Mouse (Mus musculus) layer of hippocampus, adult 9-11 months (tissue): ENCODE data around the gene Yif1a.

ENCODE experiments used
- DNase-seq: peaks from one replicate; pipeline ENCODE4 v3.0.0; 2022

Yif1a gene

DNA sequence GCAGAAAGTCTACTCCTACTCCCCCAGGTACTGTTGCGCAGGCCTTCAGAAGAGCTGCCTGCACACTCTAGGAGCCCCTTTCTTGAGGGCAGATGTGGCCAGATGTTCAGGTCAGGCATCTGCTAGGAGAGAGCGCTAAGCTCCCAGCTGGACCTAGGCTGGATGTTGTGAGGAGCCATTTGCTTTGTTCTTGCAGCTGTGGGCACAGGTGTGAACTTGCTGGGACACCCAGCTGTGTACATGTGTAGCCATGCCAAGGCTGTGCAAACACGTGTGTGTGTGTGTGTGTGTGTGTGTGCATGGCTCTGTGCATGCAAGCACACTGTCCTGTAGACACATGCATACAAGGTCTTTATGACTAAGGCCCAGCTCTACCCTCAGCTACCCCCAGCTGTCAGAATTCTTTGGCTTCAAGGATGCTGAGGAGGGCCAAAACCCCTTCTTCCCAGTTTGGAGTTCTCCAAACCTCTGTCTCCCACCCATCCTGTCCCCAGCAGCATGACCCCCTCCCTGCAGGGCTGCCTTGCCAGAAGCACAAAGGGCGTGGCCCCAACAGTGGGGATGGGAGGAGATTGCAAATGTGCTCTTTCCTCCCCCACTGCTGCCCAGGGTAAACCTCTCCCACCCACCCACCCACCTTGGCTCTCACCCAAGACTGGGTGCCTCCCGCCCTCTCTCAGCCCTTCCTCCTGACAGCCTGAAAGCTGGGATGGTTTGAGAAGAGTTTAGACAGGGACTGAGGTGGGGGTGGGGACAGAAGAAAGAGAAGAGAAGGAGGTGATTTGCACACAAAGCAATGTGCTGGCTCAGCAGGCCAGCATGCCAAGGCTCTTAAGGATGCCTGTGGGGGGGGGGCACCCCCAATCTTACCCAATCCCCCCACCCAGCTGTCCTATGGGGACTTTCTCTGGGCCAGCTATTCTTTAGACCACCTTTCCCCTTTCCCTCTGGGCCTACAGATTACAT lies 27.7 kb upstream of the Yif1a start:
- no peak for DNase-seq

DNA sequence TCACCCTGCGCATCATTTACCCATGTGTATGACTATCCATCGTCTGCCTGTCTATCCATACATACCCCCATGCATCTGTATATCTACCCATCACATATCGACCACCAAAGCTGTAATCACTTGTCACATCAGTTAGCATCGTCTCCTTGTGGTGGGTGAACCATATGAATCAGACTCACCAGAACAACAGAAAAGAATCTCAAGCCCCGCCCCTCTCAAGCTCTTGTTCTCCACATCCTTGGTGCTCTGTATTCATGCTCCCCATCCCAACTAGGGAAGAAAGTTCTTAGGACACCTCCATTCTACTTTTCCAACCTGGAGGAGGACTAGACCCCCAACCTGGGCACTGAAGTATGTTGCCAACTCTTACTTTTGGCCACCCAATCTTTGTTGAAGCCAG lies 26.3 kb upstream of the Yif1a start:
- DNase-seq: no peak

DNA sequence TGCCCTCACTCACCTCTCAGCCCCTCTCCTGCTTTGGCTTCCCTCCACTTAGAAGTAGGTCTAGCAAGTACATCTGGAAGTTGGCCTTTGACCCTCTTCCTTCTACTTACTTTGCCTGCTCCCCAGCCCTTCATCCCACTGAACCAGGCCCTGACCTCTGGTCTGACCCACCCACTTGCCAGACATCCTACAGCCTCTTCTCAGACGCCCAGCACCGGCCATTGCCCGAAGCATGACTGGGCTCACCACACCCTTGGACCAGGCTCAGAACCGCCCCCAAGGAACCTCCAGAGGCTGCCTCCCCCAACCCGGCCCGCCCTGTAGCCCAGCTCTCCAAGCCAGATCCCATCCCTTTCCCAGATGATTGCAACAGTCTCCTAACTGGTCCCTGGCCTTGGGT lies 25.9 kb upstream of the Yif1a start:
- DNase-seq: no peak

DNA sequence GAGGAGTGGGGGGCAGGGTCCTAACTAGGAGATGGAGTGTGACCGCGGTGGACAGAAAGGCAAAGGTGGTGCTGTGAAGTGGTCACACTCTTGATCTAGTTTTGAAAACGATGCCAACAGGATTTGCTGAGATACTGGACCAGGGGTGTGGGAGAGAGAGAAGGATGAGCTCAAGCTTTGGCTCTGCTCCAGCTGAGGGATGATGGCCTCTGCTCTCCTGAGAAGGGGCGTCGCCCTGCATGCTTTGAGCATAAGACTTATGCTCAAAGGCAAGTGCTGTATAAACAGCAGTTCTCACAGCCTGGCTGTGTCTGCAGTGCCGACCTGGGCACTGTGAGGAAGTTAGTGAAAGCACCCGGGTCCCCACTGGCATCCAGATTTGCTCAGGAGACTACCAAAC lies 23.2 kb upstream of the Yif1a start:
- no peak for DNase-seq

DNA sequence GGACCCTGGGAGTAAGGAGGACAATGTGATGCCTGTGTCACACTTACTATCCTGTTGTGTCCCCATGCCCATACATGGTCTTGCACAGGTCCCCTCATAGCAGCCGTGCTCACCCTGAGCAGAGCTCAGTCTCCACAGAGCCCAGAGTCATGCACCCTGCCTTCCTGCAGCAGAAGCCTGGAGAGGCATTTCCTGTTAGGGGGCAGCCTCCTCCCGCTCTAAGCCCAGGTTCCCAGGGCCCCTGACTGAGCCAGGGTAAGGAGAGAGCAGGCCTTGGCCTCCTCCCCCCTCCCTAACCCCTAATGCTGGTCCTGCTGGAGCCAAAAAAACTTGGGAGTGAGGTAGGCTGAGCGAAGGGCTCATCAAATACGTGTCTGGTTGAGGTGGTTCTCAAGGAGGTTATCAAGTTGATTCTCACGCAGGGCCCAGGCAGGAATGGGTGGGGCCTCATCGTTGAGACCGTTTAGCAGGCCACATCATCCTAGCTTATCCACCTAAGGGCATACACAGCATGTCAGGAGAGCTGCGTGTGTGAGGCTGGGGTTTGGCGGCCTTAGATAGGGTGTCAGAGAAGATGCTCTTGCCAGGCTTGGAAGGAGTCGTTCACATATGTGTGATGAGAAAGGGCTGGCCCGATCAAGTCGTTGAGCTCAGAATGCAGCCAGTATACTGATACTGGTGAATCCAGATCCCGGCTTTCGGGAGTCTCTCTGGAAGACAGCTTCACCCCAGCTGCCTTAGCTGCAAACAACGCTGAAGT lies 21.1 kb upstream of the Yif1a start:
- no peak for DNase-seq

DNA sequence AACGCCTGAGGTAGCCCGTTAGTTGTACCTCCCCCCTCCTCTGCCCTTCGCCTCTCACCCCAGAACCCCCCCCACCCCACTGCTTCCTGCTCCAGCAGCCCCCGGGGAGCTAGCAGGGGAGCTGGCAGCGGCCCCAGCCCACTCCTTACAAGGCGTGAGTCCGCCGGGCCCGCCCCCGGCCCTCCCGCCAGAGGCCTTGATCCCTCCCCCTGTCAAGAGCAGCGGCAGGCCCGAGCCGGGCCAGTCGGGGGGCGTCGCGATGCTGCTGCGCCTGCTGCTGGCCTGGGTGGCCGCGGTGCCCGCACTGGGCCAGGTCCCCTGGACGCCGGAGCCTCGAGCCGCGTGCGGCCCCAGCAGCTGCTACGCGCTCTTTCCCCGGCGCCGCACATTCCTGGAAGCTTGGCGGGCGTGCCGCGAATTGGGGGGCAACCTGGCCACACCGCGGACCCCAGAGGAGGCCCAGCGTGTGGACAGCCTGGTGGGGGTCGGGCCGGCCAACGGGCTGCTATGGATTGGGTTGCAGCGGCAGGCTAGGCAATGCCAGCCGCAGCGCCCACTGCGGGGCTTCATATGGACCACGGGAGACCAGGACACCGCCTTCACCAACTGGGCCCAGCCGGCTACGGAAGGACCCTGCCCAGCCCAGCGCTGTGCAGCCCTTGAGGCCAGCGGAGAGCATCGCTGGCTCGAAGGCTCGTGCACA lies 20.3 kb upstream of the Yif1a start, which contains the start of gene Cd248:
Gene Cd248, plus strand, starts transcription at position 212 of the 703 bp plus-strand sequence.
- no peak for DNase-seq

DNA sequence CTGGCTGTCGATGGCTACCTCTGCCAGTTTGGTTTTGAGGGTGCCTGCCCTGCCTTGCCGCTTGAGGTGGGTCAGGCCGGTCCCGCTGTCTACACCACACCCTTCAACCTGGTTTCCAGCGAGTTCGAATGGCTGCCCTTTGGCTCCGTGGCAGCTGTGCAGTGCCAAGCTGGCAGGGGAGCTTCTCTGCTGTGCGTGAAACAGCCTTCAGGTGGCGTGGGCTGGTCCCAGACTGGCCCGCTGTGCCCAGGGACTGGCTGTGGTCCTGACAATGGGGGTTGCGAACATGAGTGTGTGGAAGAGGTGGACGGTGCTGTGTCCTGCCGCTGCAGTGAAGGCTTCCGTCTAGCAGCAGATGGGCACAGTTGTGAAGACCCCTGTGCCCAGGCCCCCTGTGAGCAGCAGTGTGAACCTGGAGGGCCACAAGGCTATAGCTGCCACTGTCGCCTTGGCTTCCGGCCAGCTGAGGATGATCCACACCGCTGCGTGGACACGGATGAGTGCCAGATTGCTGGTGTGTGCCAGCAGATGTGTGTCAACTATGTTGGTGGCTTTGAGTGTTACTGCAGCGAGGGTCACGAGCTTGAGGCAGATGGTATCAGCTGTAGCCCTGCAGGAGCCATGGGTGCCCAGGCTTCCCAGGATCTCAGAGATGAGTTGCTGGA lies 19.6 kb upstream of the Yif1a start:
- no peak for DNase-seq

DNA sequence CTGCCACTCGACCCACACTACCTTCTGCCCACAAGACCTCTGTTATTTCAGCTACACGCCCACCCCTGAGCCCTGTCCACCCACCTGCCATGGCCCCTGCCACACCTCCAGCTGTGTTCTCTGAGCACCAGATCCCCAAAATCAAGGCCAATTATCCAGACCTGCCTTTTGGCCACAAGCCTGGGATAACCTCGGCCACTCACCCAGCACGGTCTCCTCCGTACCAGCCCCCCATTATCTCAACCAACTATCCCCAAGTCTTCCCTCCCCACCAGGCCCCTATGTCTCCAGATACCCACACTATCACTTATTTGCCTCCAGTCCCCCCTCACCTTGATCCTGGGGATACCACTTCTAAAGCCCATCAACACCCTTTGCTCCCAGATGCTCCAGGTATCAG lies 18.9 kb upstream of the Yif1a start:
- no peak for DNase-seq

DNA sequence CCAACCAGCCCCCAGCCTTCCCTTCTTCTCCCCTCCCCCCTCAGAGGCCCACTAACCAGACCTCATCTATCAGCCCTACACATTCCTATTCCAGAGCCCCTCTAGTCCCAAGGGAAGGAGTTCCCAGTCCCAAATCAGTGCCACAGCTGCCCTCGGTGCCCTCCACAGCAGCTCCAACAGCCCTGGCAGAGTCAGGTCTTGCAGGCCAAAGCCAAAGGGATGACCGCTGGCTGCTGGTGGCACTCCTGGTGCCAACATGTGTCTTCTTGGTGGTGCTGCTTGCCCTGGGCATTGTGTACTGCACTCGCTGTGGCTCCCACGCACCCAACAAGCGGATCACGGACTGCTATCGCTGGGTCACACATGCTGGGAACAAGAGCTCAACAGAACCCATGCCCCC lies 18.4 kb upstream of the Yif1a start:
- DNase-seq: no peak

DNA sequence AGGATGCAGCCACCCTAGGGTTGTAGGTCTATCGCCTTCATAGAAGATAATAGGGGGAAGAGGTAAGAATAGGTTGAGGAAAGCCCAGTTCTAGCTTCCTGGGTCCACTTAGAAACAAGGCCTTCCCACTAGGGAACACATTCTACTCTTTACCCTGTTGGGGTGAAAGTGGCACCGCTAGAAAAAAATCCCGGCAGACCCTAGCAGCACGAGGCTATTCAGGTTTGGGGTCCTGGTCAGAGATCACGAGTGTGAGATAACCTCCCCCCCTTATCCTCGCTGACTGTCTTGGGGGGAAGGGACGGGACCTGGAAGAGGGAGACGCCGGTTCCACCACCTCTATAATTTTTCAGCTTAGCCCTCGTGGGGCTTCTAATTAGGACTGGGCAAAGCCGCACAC lies 17.3 kb upstream of the Yif1a start:
- DNase-seq: no peak

DNA sequence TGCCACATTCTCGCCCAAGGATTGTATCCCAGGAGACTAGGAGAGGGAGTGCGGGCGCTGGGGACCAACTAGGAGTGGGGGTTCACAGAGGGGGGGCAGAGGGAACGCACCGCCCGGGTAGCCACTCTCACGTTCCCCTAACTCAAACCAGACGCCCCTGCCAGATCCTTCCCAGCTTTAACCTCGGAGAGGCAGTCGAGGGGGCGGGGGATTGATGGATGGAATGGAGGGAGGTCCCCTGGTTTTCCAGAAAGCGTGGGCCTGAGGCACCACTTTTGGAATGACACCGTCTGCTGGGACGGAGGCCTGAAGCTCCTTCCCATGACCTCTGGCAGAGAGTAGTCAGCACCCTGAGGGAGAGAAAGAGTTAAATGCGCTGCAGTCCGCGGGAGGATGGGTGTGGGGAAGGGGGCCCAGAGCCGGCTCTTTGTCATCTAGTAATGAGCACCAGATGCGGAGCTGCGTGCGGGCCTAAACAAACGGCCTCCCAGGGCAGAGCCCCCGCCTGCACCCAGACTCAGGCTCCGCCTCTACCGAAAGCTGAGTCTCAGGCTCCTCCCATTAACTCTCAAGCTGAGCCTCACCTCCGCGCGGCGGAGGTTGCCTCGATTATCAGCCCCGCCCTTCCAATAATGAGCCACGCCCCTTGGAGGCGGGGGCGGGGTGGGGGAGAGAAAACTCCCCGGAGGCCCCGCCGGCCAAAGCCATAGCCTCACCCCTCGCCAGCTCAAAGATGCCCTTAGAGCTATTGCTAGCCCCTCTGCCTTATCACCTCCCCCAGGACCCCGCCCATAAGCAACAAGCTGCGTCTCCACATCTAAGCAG lies 16.6 kb upstream of the Yif1a start:
- no peak for DNase-seq

DNA sequence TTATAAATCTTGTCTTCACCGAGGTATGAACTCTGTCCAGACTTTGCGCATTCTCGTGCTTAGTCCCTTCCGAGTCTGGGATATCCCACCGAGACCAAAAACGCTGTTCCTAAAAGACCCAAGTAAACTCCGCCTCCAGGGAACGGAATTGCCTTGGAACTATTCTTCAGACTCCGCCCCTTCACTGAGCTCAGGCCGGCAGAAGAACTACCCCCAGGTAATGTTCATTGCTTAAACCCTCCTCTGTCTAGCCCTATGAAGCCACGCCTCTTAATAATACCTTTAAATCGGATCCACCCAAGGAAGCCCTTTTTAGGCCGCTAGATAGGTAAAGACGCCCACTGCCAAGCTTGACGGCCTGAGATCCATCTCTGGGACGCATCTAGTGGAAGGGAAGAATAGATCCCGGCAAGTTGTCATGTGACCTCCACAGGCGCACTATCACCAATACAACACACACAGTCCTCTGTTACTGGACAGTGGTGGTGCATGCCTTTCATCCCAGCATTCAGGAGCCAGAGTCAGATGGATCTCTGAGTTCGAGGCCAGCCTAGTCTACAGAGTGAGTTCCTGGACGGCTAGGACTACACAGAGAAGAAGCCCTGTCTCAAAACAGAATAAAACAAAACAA lies 15.8 kb upstream of the Yif1a start:
- no peak for DNase-seq

DNA sequence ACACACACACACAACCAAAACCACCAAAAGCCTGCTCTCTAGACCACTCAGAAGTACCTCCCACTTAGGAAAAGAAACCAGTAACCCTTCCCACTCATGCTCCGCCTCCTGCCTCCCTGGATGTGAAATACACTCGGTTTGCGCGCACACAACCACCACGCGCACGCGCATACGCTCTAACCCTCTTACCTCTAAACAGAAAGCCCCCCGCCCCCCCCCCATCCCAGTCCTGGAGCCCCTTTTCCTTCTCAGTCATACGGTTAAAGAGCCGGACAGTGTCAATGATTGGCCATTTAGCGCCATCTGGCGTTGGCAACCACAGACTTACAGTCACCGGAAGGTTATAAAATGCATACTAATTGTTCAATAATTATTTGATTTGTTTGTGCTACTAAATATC lies 15.3 kb upstream of the Yif1a start:
- no peak for DNase-seq

DNA sequence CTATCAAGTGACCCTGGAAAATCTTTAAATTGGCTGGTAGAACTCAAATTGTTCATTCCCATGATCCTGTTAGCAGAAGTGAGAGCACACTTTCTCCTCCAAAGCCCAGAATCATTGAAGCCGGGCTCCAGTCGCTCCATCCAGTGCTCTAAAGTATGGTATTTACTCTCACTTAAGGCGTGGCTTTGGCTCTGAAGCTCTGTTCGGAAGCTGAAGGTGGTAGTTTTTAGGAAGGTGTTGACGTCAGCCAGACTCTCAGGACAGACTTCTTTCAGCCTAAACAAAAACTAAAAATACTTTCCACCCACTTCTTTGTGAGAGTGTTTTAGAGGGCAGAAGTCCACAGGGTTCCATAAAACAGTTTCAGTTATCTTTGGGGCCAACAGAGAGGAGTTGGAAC lies 14.8 kb upstream of the Yif1a start:
- no peak for DNase-seq

DNA sequence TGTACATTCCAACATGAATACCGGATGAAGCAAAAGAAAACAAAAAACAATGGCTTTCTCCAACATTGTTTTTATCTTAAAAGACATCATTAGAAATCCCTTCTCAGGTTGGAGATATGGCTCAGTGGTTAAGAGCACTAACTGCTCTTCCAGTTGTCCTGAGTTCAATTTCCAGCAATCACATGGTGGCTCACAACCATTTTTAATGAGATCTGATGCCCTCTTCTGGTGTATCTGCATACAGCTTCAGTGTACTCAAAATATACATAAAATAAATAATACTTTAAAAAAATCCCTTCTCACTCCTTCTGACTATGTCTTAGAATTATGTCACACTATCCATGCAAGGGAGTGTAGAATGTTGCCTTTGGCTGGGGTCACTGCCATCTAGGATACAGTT lies 9.1 kb upstream of the Yif1a start:
- no peak for DNase-seq

DNA sequence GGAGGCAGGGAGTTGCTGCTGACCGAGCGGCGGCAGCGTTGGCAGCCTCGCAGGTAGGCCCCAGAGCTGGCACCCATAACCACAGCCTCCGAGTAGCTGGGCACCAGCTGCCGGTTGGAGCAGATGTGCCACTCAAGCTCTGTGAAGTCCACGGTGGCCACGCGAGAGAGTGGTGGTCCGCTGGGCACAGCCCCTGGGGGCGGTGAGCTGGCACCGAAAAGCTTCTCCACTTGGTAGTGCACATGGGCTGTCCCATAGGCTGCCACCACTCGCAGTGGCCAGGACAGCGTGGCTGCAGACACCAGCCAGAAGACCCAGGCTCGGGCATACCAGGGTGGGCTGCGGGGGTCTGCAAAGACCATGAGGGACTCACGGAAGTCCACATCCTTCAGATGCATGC lies 6.3 kb upstream of the Yif1a start:
- no peak for DNase-seq

DNA sequence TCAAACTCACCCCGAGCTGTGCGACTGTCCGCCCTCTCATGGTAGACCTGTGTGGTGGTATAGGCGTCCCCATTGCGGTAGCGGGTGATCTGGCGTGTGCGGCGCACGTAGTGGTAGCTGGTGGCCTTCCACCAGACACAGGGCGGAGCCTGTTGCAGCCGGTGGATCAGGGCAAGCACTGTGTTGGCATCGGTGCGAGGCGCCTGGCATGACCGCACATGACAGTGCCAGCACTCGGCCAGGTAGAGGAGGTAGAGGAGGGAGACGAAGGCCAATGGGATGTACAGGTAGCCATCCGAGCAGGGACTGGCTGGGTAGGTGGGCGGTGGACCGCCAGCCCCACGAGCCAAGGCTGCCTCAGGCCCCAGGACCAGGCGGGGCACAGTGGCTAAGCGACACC lies 5.7 kb upstream of the Yif1a start:
- no peak for DNase-seq

DNA sequence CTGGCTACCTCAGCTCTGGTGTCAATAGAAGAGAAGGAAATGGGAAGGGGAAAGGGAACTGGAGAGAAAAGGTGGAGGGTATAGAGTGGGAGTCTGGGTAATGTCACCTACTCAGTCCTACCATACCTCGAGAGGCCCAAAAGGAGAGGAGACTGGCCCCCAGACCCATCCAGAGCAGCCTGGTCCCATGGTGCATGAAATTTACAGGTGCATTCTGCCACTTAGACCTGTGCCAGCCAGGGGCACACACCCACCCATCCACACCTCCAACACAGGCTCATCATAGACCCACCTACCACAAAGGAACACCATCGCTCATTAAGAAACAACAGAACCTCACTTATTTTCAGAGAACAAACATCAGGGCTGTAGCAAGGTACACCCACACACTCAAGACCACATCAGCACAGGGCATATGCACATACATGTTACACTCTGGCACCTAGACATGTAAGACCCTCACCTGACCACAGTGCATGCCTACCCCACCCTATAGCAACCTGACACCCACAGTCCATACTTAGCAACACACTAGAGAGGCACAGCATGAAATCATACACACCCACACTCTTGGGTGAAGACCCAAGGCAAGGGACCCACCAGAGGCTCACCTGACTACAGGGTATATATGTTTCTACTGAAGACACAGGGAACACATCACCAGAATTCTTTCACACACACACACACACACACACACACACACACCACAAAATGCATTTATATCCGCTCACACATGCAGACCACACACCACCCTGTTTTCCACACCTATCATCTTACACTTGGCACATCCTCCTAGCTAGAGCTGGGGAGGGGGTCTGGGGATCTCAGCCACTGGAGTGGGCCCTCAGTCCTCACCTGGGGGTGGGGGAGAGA lies 4.1 kb upstream of the Yif1a start:
- DNase-seq: no peak

DNA sequence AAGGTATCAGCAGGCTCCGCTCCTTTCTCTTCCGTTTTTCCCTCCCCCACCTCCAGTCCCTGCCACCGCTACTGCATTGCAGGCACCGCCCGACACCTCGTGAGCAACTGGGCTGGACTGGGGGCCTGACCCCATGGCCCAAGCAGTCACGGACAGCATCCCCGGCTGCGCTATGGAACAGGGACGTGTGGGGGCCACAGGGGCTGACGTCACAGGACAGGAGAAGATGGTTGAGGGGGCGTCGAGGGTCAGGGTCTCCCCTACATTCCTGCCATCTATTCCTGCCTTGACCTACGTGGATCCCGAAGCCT lies 3.5 kb upstream of the Yif1a start:
- DNase-seq: no peak

DNA sequence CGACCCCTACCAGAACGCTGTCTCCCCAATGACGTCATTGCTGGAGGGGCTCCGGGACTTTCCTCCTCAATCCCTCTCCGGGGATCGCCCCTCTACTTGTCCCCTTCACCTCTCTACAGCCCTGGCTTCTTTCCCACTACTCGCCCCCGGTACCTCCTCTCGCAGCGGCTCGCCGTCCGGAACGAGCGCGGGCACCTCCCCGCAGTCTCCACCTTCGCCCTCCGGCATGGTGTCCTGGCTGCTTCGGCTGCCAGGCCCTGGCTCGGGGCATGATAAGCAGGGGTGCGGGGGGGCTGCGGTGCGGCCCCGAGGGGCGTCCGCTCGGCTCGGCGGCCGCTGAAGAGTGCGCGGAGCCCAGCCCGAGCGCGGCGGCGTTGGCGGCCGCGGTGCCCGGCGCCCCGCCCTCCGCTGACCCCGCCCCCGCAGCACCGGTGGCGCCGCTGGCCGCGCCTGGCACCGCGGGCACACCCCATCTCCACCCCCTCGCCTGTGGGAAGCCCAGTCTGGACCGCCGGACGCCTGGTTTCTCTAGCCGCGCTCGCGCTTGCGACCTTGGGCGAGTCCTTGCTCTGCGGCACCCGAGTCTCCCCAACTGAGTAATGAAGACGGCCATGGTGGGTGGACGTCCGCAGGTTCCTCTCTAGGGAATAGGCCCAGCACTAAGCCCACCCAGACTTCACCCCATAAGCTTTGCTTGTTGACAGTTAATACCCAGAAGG lies 3.0 kb upstream of the Yif1a start, which contains the start of gene Tmem151a:
Gene Tmem151a, minus strand, starts transcription at position 387 of the 719 bp plus-strand sequence.
- no peak for DNase-seq
